Comparison of ENCODE assay signal across 25 mouse cellular contexts in the genomic region with DNA sequence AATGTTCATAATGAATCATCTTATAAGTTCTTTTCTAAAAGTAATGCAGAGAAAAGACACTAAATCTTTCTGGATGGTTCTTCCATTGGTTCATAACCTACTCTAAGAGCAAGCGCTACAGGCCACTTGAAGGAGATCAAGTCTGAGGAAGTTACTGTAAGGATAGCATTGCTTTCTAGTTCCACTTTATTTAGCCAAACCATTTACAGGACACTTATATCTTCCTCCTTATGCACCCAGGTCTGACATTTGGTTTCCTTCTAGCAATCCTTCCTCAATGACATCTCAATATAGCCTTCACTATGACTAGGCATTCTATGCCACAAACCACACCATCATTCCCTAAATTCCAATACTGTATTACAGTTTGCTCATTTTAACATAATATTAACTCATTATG.
DNase-seq lines count a peak whose midpoint lies in the region; ATAC-seq and TF ChIP-seq lines count a peak whose summit lies in the region.
"Had no signal": no experiment of that assay in that cellular context is flagged by ENCODE, and none has a peak within 500 bp of the region (broad histone marks: within the 10 kb centered on the region; RNA-seq: fewer than 3 reads in every experiment).

No protein-coding gene starts in this region.

- H3K27me3 ChIP-seq in testis, adult 2 months (ENCODE audit: control insufficient read depth, insufficient read depth, low read length): no peaks in the 10 kb centered on the region
- no peaks in the 10 kb centered on the region for H3K27me3 ChIP-seq in midbrain, postnatal 0 days (ENCODE audit: insufficient read depth, low read length)
- H3K27me3 ChIP-seq: CH12.LX; embryonic facial prominence, embryonic 12.5 days; forebrain, embryonic 13.5 days; forebrain, embryonic 15.5 days; Patski had no signal

- H3K9me3 ChIP-seq in midbrain, postnatal 0 days (ENCODE audit: low read length): no peaks in the 10 kb centered on the region
- H3K9me3 ChIP-seq: embryonic facial prominence, embryonic 10.5 days; embryonic facial prominence, embryonic 12.5 days; forebrain, embryonic 13.5 days; forebrain, embryonic 15.5 days; G1E had no signal

- whole genome bisulfite sequencing in midbrain, postnatal 0 days: 94% methylated on average over 1 of the region's 1 CpGs

- no peaks in the 10 kb centered on the region for H3K4me1 ChIP-seq in testis, adult 2 months (ENCODE audit: control insufficient read depth, insufficient read depth, low read length)
- H3K4me1 ChIP-seq in midbrain, postnatal 0 days (ENCODE audit: insufficient read depth, low read length): no peaks in the 10 kb centered on the region
- H3K4me1 ChIP-seq: forebrain, embryonic 13.5 days; forebrain, embryonic 15.5 days had no signal

- peak overlapping the region; percentile 10 for H3K4me3 ChIP-seq in testis, adult 2 months (ENCODE audit: control insufficient read depth, low read depth, low read length)
- H3K4me3 ChIP-seq in midbrain, postnatal 0 days (ENCODE audit: low read depth, low read length): no peak overlapping the region
- H3K4me3 ChIP-seq: embryonic facial prominence, embryonic 10.5 days; embryonic facial prominence, embryonic 12.5 days; forebrain, embryonic 13.5 days; forebrain, embryonic 15.5 days had no signal

- no peaks in the 10 kb centered on the region for H3K36me3 ChIP-seq in testis, adult 2 months (ENCODE audit: control insufficient read depth, insufficient read depth, low read length)
- H3K36me3 ChIP-seq in midbrain, postnatal 0 days (ENCODE audit: insufficient read depth, low read length): no peaks in the 10 kb centered on the region
- H3K36me3 ChIP-seq: embryonic facial prominence, embryonic 10.5 days; embryonic facial prominence, embryonic 12.5 days; forebrain, embryonic 15.5 days; G1E had no signal

- H3K9ac ChIP-seq in midbrain, postnatal 0 days (replicated peaks; ENCODE audit: low read length, poor library complexity, severe bottlenecking): no peak overlapping the region
- H3K9ac ChIP-seq: embryonic facial prominence, embryonic 12.5 days; forebrain, embryonic 13.5 days; forebrain, embryonic 15.5 days; forebrain, postnatal 0 days had no signal

- H3K27ac ChIP-seq in testis, adult 2 months (ENCODE audit: control insufficient read depth, insufficient read depth, low read depth, low read length): no peak overlapping the region
- no peak overlapping the region for H3K27ac ChIP-seq in midbrain, postnatal 0 days (ENCODE audit: low read depth, low read length)
- H3K27ac ChIP-seq: embryonic facial prominence, embryonic 10.5 days; embryonic facial prominence, embryonic 12.5 days; forebrain, embryonic 13.5 days; forebrain, embryonic 15.5 days had no signal

- H3K4me2 ChIP-seq in midbrain, postnatal 0 days (ENCODE audit: low read depth, low read length, poor library complexity, severe bottlenecking): no peak overlapping the region
- H3K4me2 ChIP-seq: embryonic facial prominence, embryonic 12.5 days; forebrain, embryonic 13.5 days; forebrain, embryonic 15.5 days had no signal

- no peak for DNase-seq in testis, postnatal 14 days (ENCODE audit: low spot score)
- DNase-seq in spleen, adult 12 weeks (ENCODE audit: low spot score): no peak
- no peak for DNase-seq in midbrain, postnatal 0 days (ENCODE audit: low spot score)
- DNase-seq: adrenal gland, adult 2 months; adrenal gland, postnatal 10 days; adrenal gland, postnatal 25 days; B cell, adult 2 months; cerebellum, adult 11 months; cerebellum, adult 18-20 months; cerebellum, adult 8-10 months; cerebellum, adult 9-11 months; cerebellum, postnatal 14 days; cerebellum, postnatal 36 days; forebrain, postnatal 0 days had no signal

- peak; percentile 59 for ATAC-seq in megakaryocyte, adult 5-6 weeks (ENCODE audit: poor library complexity, severe bottlenecking)
- ATAC-seq in midbrain, postnatal 0 days (ENCODE audit: low FRiP score): no peak
- ATAC-seq: activated CD4-positive, CD25-positive, alpha-beta regulatory T cell, adult 4 months; CD4-positive, CD25-positive, alpha-beta regulatory T cell, adult 4 months; forebrain, embryonic 13.5 days; forebrain, embryonic 15.5 days; forebrain, postnatal 0 days; Patski had no signal

- no peak for TF ChIP-seq POLR2A in testis, adult 2 months (IDR thresholded peaks at IDR 0.05; ENCODE audit: control insufficient read depth, low read depth, low read length)

- no peak for TF ChIP-seq CTCF in testis, adult 2 months (IDR thresholded peaks at IDR 0.05; ENCODE audit: control insufficient read depth, insufficient read depth, insufficient replicate concordance, low read depth, low read length)
- TF ChIP-seq CTCF in midbrain, postnatal 0 days (IDR thresholded peaks at IDR 0.05): no peak
